Mouse (Mus musculus) MEL (cell line): Measurements from ENCODE around the gene Bicral. TPM values are rescaled to one million over a fixed set of nuclear protein-coding genes. Genes with fewer than 3 reads are reported as not detected.

ENCODE experiments used
- DNase-seq: peaks from one replicate; pipeline ENCODE4 v3.0.0; 2011; ENCODE audit warnings: low read depth, low spot score
- H3K27ac ChIP-seq: 2 replicates; pipeline ENCODE4 v1.5.1; 2012; ENCODE audit warnings: low read depth, mild to moderate bottlenecking, control low read depth, low read length, moderate library complexity; ENCODE audit not compliant: control insufficient read depth
- H3K27me3 ChIP-seq, 2 experiments: fragments of 150-350 bp in 1 of 2; sonication (generic) in 1 of 2; 2 replicates each; pipeline ENCODE4 v1.6.1; 2012; ENCODE audit warnings: low read length in 2 of 2, mild to moderate bottlenecking in 2 of 2, improper control_type of control experiment in 1 of 2, moderate library complexity in 1 of 2; ENCODE audit not compliant: insufficient read depth in 2 of 2, control insufficient read depth in 1 of 2
- H3K36me3 ChIP-seq, 2 experiments: 2 replicates each; pipeline ENCODE4 v1.6.1; 2012 to 2014; ENCODE audit warnings: low read length in 2 of 2, improper control_type of control experiment in 1 of 2, inconsistent platforms in 1 of 2, mild to moderate bottlenecking in 1 of 2; ENCODE audit not compliant: insufficient read depth in 2 of 2, control insufficient read depth in 1 of 2
- H3K4me1 ChIP-seq, 2 experiments: fragments of 150-350 bp in 1 of 2; sonication (generic) in 1 of 2; 2 replicates each; pipeline ENCODE4 v1.6.1; 2012; ENCODE audit warnings: low read length in 2 of 2, improper control_type of control experiment in 1 of 2, mild to moderate bottlenecking in 1 of 2; ENCODE audit not compliant: insufficient read depth in 2 of 2, control insufficient read depth in 1 of 2
- H3K4me3 ChIP-seq, 2 experiments: fragments of 150-350 bp in 1 of 2; sonication (generic) in 1 of 2; 2 replicates each; pipeline ENCODE4 v1.5.1; 2012; ENCODE audit warnings: low read depth in 2 of 2, low read length in 2 of 2, mild to moderate bottlenecking in 2 of 2, moderate library complexity in 2 of 2, control low read depth in 1 of 2, improper control_type of control experiment in 1 of 2; ENCODE audit not compliant: control insufficient read depth in 1 of 2, insufficient read depth in 1 of 2
- H3K79me2 ChIP-seq: 2 replicates; pipeline ENCODE4 v1.6.1; 2012; ENCODE audit warnings: mild to moderate bottlenecking, low read length, moderate library complexity; ENCODE audit not compliant: control insufficient read depth, poor library complexity, insufficient read depth
- H3K9ac ChIP-seq: 2 replicates; pipeline ENCODE4 v1.6.1; 2012; ENCODE audit warnings: low read depth, mild to moderate bottlenecking, control low read depth, low read length, moderate library complexity; ENCODE audit not compliant: control insufficient read depth, poor library complexity, severe bottlenecking
- H3K9me3 ChIP-seq: fragments of 150-350 bp; sonication (generic); replicated peaks from 2 replicates; pipeline ENCODE4 v1.6.1; 2012; ENCODE audit warnings: mild to moderate bottlenecking, low read length, improper control_type of control experiment, moderate library complexity; ENCODE audit not compliant: insufficient read depth
- BHLHE40 ChIP-seq: IDR thresholded peaks from 2 replicates; pipeline ENCODE4 v1.6.1; 2012; ENCODE audit warnings: low read depth, mild to moderate bottlenecking, inconsistent platforms, low read length, improper control_type of control experiment, borderline replicate concordance
- CHD1 ChIP-seq: IDR thresholded peaks from 2 replicates; pipeline ENCODE4 v1.6.1; 2012; ENCODE audit warnings: low read depth, mild to moderate bottlenecking, inconsistent platforms, low read length, improper control_type of control experiment
- CHD2 ChIP-seq: IDR thresholded peaks from 2 replicates; pipeline ENCODE4 v1.6.1; 2011; ENCODE audit warnings: low read length, improper control_type of control experiment
- E2F4 ChIP-seq: IDR thresholded peaks from 2 replicates; pipeline ENCODE4 v1.6.1; 2011; ENCODE audit warnings: low read depth, low read length, improper control_type of control experiment, borderline replicate concordance
- EP300 ChIP-seq, 2 experiments: IDR thresholded peaks; 2 replicates each; pipeline ENCODE4 v1.6.1; 2011; ENCODE audit warnings: improper control_type of control experiment in 2 of 2, low read length in 2 of 2, low read depth in 1 of 2, mild to moderate bottlenecking in 1 of 2
- GATA1 ChIP-seq: IDR thresholded peaks from 2 replicates; pipeline ENCODE4 v1.6.1; 2011; ENCODE audit warnings: low read depth, low read length, improper control_type of control experiment
- HCFC1 ChIP-seq: IDR thresholded peaks from 2 replicates; pipeline ENCODE4 v1.6.1; 2012; ENCODE audit warnings: low read depth, mild to moderate bottlenecking, inconsistent platforms, low read length, improper control_type of control experiment, moderate library complexity
- JUND ChIP-seq: IDR thresholded peaks from 2 replicates; pipeline ENCODE4 v1.6.1; 2011; ENCODE audit warnings: low read depth, mild to moderate bottlenecking, improper control_type of control experiment, low read length
- MAX ChIP-seq: IDR thresholded peaks from 2 replicates; pipeline ENCODE4 v1.6.1; 2011; ENCODE audit warnings: low read length, improper control_type of control experiment
- MAZ ChIP-seq: IDR thresholded peaks from 2 replicates; pipeline ENCODE4 v1.6.1; 2012; ENCODE audit warnings: low read depth, mild to moderate bottlenecking, inconsistent platforms, low read length, improper control_type of control experiment
- MEF2A ChIP-seq: IDR thresholded peaks from 2 replicates; pipeline ENCODE4 v1.6.1; 2014; ENCODE audit warnings: low read depth, mild to moderate bottlenecking, inconsistent platforms, low read length, improper control_type of control experiment; ENCODE audit not compliant: poor library complexity, insufficient replicate concordance, severe bottlenecking; ENCODE audit errors: extremely low read depth
- MXI1 ChIP-seq: IDR thresholded peaks from 2 replicates; pipeline ENCODE4 v1.6.1; 2011; ENCODE audit warnings: mild to moderate bottlenecking, low read depth, low read length, improper control_type of control experiment
- MYB ChIP-seq: IDR thresholded peaks from 2 replicates; pipeline ENCODE4 v1.6.1; 2011; ENCODE audit warnings: mild to moderate bottlenecking, low read depth, low read length, improper control_type of control experiment
- NELFE ChIP-seq: IDR thresholded peaks from 2 replicates; pipeline ENCODE4 v1.6.1; 2011; ENCODE audit warnings: low read depth, low read length, improper control_type of control experiment
- NRF1 ChIP-seq: IDR thresholded peaks from 2 replicates; pipeline ENCODE4 v1.6.1; 2014; ENCODE audit warnings: low read depth, mild to moderate bottlenecking, inconsistent platforms, low read length, improper control_type of control experiment, moderate library complexity; ENCODE audit not compliant: poor library complexity, insufficient read depth, severe bottlenecking
- POLR2A ChIP-seq, 2 experiments: IDR thresholded peaks; 2 replicates each; pipeline ENCODE4 v1.6.1; 2011 to 2012; ENCODE audit warnings: low read length in 2 of 2, mild to moderate bottlenecking in 2 of 2, control low read depth in 1 of 2, improper control_type of control experiment in 1 of 2, low read depth in 1 of 2, moderate library complexity in 1 of 2; ENCODE audit not compliant: control insufficient read depth in 1 of 2, insufficient read depth in 1 of 2, poor library complexity in 1 of 2
- POLR2AphosphoS2 ChIP-seq: IDR thresholded peaks from 2 replicates; pipeline ENCODE4 v1.6.1; 2011; ENCODE audit warnings: low read length, improper control_type of control experiment
- RAD21 ChIP-seq: IDR thresholded peaks from 2 replicates; pipeline ENCODE4 v1.6.1; 2011; ENCODE audit warnings: mild to moderate bottlenecking, low read depth, low read length, improper control_type of control experiment
- SIN3A ChIP-seq: IDR thresholded peaks from 2 replicates; pipeline ENCODE4 v1.6.1; 2012; ENCODE audit warnings: low read length, improper control_type of control experiment, inconsistent platforms
- SMC3 ChIP-seq: IDR thresholded peaks from 2 replicates; pipeline ENCODE4 v1.6.1; 2011; ENCODE audit warnings: low read depth, low read length, improper control_type of control experiment
- TAL1 ChIP-seq: IDR thresholded peaks from 2 replicates; pipeline ENCODE4 v1.6.1; 2012; ENCODE audit warnings: mild to moderate bottlenecking, inconsistent platforms, low read length, moderate library complexity, mixed read lengths
- TCF12 ChIP-seq: IDR thresholded peaks from 2 replicates; pipeline ENCODE4 v1.6.1; 2014; ENCODE audit warnings: low read depth, mild to moderate bottlenecking, inconsistent platforms, low read length, improper control_type of control experiment, moderate library complexity
- UBTF ChIP-seq: IDR thresholded peaks from 2 replicates; pipeline ENCODE4 v1.6.1; 2012; ENCODE audit warnings: low read depth, mild to moderate bottlenecking, inconsistent platforms, low read length, improper control_type of control experiment, moderate library complexity, borderline replicate concordance; ENCODE audit not compliant: insufficient read depth
- USF2 ChIP-seq, 2 experiments: IDR thresholded peaks; 2 replicates each; pipeline ENCODE4 v1.6.1; 2011 to 2012; ENCODE audit warnings: improper control_type of control experiment in 2 of 2, low read length in 2 of 2, borderline replicate concordance in 1 of 2, inconsistent platforms in 1 of 2, low read depth in 1 of 2, mild to moderate bottlenecking in 1 of 2; ENCODE audit not compliant: insufficient read depth in 1 of 2
- ZC3H11A ChIP-seq: IDR thresholded peaks from 2 replicates; pipeline ENCODE4 v1.6.1; 2012; ENCODE audit warnings: low read depth, mild to moderate bottlenecking, inconsistent platforms, low read length, improper control_type of control experiment
- ZKSCAN1 ChIP-seq: IDR thresholded peaks from 2 replicates; pipeline ENCODE4 v1.6.1; 2012; ENCODE audit warnings: low read depth, mild to moderate bottlenecking, inconsistent platforms, low read length, improper control_type of control experiment, moderate library complexity
- polyA plus RNA-seq, 2 experiments: library from polyadenylated mRNA; stranded (reverse) in 1 of 2; unstranded in 1 of 2; fragments of >175 nt in 1 of 2; fragments of >200 nt in 1 of 2; gene quantifications; 2 replicates each; pipeline versions ENCODE4 v1.2.1 to v1.2.4; 2012; ENCODE audit warnings: low replicate concordance in 2 of 2, low read depth in 1 of 2; ENCODE audit not compliant: insufficient read length in 2 of 2, insufficient read depth in 1 of 2, missing spikeins in 1 of 2
- total RNA-seq: library from RNA; depleted of rRNA; stranded (reverse); fragments of 300-350 nt; gene quantifications from 2 replicates; pipeline ENCODE4 v1.2.3, GENCODE M21; 2012

Gene Bicral
- total and polyA plus RNA-seq, 3 experiments, result 3.7 to 6.9 TPM; not detected in 1

DNA sequence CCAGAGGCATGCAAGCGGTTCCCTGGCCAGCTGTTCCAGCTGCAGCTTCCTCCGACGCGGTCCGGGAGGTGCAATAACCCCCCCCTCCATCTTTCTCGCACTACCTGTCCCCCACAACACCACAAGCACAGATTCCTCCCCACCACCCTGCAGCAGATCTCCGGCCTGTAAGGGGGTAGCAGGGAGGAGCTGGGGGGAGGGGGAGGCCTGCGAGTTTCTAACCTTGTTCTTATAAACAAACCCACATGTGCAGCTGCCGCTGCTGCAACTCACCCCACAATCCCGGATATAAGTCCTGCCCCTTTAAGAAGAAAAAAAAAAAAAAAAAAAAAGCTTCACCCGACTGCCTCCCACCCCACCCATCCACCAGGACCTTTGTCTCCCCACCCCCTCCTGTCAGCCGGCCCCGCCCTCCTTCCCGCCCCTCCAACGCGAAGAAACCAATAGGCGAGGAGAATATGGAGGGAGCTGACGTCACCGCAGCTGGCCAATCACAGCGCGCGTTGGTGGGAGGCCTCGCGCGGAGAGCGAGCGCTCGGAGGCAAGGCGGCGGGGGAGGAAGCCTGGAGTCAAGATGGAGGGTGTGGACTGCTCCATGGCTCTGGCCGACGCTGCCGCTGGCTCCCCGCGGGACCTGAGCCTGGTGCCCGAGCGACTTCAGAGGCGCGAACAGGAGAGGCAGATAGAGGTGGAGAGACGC, 32.0 kb upstream of the Bicral start, which contains the start of gene Tbcc (continued):
- TF ChIP-seq MYB (no peak), MAZ (no peak; the same call in 1 of the 2 replicates), NELFE (peak; percentile 95), TAL1 (no peak), POLR2AphosphoS2 (peak; percentile 91), CHD1 (peak; percentile 85; the same call in 1 of the 2 replicates), HCFC1 (peak; percentile 88), SMC3 (no peak), MEF2A (no peak), TCF12 (peak; percentile 72), SIN3A (peak; percentile 99), UBTF (no peak), BHLHE40 (0 out of 2 replicates have a peak, but pooled peaks have one; percentile 17), POLR2A (IDR thresholded peaks at IDR 0.05; ENCODE audit: control insufficient read depth in 1 of 2, insufficient read depth in 1 of 2, low read depth in 1 of 2, low read length in 2 of 2, poor library complexity in 1 of 2) (peak; percentile 91 to 95), GATA1 (no peak), RAD21 (no peak), EP300 (IDR thresholded peaks at IDR 0.05; ENCODE audit: low read depth in 1 of 2, low read length in 2 of 2) (0 out of 4 replicates have a peak, but pooled peaks of 1 of the 2 experiments have one; percentile 25), ZC3H11A (no peak)

- peaks cover 23% of the 10 kb centered on the region for H3K79me2 ChIP-seq
- no peaks in the 10 kb centered on the region for H3K9me3 ChIP-seq
- H3K4me1 ChIP-seq, result peaks cover 10 to 34% of the 10 kb centered on the region in 2 experiments; a peak in 3 of 4 replicates
- H3K27me3 ChIP-seq, result no peaks in the 10 kb centered on the region
- peak overlapping the region; percentile 65 to 86 for H3K4me3 ChIP-seq
- H3K9ac ChIP-seq, result peak overlapping the region; percentile 90
- TF ChIP-seq NRF1, result peak; percentile 32; the same call in 1 of the 2 replicates
- TF ChIP-seq ZC3H11A, result no peak
- no peak for TF ChIP-seq MAX
- 0 out of 2 replicates have a peak, but pooled peaks have one; percentile 68 for TF ChIP-seq UBTF
- TF ChIP-seq JUND, result no peak
- TF ChIP-seq MXI1, result no peak
- no peak for TF ChIP-seq CHD2
- TF ChIP-seq BHLHE40, result peak; percentile 16; the same call in 1 of the 2 replicates
- TF ChIP-seq NELFE, result peak; percentile 55
- no peak for TF ChIP-seq POLR2AphosphoS2
- peak; percentile 32; the same call in 1 of the 2 replicates for TF ChIP-seq MAZ
- no peak for TF ChIP-seq ZKSCAN1
- TF ChIP-seq CHD1, result 0 out of 2 replicates have a peak, but pooled peaks have one; percentile 1
- TF ChIP-seq POLR2A (IDR thresholded peaks at IDR 0.05; ENCODE audit: control insufficient read depth in 1 of 2, insufficient read depth in 1 of 2, low read depth in 1 of 2, low read length in 2 of 2, poor library complexity in 1 of 2), result peak; percentile 58 to 60; a peak in 2 of 4 replicates
- TF ChIP-seq USF2 (IDR thresholded peaks at IDR 0.05; ENCODE audit: borderline replicate concordance in 1 of 2, insufficient read depth in 1 of 2, low read depth in 1 of 2, low read length in 2 of 2), result no peak
- TF ChIP-seq E2F4, result no peak
- peak overlapping the region; percentile 83 for H3K27ac ChIP-seq
- peaks cover 0 to 21% of the 10 kb centered on the region in 2 experiments; a peak in 2 of 4 replicates for H3K36me3 ChIP-seq
- peak; percentile 79 for DNase-seq
Observed at GRCm38 (mm10) chr17:46889450-46890084, 31.3 kb upstream of the Bicral start.
